Mouse (Mus musculus): ENCODE data around the gene Txnrd3.

The Txnrd3 gene

GRCm38 (mm10) chr6:89643798-89644270 lies at the start of gene Txnrd3:
Gene Txnrd3 (plus strand): TSS chr6:89643988.
- peak; percentile 90 for DNase-seq

GRCm38 (mm10) chr6:89595018-89595776 lies 48.6 kb upstream of the Txnrd3 start, which contains the start of gene Chchd6:
Gene Chchd6 (minus strand): TSS chr6:89595652.
- DNase-seq: peak; percentile 89

- DNase-seq: no peak
Measured at GRCm38 (mm10) chr6:89595777-89596146, 48.0 kb upstream of the Txnrd3 start.

DNA sequence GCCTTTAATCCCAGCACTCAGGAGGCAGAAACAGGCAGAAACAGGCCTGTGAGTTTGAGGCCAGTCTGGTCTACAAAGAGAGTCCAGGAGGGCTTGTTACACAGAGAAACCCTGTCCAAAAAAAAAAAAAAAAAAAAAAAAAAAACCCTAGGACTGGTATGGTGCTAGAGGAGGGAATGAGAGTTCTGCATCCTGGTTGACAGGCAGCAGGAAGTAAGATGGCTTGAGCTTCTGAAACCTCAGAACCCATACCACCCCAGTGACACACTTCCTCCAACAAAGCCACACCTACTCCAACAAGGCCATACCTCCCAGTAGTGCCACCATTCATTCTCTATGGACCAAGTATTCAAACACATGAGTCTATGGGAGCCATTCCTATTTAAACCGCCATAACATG lies 47.3 kb upstream of the Txnrd3 start:
- no peak for DNase-seq

DNA sequence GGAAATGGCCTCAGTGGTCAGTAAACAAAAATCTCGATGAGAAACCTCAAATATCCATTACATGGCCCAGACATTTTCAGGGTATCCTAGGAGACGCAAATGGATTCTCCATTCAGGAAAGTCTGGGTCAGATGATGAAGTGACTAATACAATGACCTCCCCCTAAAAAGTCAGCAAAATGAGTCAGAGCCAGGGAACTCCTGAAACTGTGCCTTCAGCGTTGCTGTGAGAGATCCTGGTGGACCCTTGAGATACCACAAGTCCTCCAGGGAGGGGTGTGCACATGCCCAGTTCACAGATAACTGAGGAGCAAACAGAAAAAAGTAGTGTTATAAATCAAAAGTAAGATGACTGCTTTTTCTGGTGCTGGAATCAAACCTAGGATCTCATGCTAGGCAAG lies 37.7 kb upstream of the Txnrd3 start:
- DNase-seq: no peak

DNA sequence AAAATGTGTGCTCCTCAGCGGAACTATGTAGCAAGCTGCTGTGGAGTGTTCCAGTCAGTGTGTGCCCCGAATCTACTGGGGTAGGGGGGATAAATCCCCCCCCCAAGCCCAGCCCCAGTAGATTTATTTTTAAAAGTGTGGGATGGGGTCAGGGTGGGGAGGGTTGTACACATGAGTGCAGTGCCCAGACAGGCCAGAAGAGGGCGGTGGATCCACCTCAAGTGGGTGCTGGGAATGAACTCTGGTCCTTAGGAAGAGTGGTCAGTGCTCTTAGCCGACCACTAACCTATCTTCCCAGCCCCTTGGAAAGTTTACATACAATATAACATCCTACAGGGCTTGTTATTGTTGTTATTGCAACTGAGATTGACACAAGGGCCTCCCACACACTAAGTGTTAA lies 35.8 kb upstream of the Txnrd3 start:
- peak; percentile 17 for DNase-seq

DNA sequence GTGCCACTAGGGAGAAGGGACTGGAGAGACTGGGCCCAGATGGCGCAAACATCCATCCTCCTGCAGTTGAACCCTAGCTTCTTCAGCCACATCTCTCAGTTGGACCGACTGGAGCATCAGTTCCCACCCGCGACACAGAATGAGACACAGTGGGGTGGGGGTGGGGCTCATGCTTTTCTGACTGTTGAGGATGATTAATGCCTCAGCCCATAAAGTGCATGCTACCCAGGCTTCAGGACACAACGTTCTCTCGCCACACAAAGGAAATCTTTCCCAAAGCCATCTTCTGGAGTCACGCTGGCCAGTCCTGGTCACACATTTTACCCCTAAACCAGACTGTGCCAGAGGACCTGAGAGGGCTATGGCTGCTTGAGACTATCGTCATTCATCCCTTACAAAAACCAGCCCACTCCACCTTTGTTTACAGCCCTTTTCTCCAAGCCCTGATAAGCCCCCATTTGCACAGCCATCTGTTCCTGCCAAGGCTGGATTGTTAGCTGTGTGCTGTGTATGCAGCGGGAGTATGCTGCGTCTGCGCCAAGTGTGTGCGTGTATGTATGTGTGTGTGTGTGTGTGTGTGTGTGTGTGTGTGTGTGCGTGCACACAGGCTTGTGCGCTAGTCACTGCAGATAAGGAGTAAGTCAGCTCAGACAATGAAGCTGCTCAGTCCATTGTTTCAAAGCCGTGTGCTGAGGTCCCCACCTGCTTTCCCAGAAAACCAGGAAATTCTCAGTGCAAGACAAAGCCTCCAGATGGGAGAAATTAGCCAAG lies 30.3 kb upstream of the Txnrd3 start:
- no peak for DNase-seq

DNA sequence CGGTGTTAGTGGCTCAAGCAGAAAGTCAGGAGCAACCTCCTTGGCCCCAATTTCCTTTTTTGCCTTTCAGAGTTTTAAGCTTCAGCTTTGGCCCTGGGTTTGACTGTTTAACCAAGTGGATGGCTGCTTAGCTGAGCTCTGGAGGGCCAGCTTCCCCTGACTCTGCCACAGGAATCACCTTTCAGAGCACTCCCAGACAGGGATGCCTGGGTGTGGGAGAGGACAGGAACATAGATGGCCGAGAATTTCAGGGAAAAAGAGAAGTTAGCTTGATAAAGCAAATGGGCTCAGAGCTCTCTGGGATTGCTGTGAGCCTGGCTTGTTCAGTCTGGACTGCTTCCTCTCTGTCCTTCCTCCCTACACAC lies 29.7 kb upstream of the Txnrd3 start:
- no peak for DNase-seq

GRCm38 (mm10) chr6:89614596-89615372 lies 29.0 kb upstream of the Txnrd3 start:
- no peak for DNase-seq

DNA sequence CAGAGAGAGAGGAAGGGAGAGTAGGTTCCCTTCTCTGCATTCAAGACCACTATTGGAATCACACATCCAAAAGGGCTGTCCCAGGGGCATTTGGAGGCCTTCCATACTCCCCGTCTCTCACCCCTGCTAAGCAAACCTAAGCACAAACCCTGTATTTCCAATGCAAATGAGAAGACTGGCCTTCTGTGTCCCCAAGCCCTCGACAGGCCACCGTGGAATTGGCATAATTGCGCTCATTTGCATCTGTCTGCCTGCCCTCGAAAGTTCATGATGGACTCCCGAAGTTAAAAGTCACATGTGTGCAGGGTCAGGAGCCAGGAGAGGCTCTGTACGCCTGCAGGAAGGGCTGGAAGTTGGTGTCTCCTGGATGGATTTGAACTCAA lies 28.4 kb upstream of the Txnrd3 start:
- no peak for DNase-seq

DNA sequence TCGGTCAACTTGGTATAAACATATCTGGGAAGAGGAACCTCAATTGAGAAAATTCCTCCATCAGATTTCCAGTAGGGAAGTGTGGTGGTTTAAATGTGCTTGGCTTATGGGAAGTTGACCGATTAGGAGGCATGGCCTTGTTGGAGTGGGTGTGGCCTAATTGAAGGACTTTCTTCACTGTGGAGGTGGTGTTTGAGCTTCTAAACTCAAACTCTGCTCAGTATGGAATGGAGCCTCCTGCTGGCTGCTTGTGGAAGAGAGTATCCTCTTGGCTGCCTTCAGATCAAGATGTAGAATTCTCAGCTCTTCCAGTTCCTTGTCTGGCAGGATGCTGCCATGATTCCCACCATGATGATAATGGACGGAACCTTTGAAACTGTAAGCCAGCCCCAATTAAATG lies 21.1 kb upstream of the Txnrd3 start:
- no peak for DNase-seq

DNA sequence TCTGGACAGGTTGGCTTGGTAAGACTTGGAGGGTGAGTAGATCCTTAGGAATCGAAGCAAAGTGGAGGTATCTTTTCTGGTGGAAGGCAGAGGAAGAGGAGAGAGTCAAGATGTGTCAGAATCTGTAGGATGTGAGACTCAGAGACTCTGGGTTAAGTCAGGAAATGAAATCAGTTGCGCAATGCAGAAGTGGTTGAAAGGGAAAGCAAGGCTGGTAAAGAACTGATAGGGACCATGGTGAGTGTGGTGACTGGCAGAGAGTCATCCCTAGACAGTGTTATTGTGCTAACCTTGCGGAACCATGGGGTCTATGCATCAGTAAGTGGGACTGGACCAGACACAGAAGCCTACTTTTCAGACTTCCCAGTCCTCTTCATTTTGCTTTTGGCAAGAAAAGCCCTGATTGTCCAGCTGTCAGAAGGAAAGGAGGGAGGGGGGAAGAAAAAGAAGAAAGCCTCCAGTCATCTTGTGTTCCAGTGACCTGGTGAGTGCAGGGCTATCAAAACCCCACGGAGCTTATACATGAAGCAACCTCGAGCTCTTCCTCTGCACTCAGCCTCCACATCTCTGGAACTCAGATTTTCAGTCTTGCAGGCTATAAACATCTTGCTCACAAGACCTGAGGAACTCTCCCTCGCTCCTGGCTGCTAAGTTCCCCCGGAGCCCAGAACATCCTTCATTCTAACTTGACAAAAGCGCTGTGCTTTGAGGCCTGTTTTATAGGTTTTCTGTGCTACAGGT lies 15.6 kb upstream of the Txnrd3 start:
- DNase-seq: no peak

DNA sequence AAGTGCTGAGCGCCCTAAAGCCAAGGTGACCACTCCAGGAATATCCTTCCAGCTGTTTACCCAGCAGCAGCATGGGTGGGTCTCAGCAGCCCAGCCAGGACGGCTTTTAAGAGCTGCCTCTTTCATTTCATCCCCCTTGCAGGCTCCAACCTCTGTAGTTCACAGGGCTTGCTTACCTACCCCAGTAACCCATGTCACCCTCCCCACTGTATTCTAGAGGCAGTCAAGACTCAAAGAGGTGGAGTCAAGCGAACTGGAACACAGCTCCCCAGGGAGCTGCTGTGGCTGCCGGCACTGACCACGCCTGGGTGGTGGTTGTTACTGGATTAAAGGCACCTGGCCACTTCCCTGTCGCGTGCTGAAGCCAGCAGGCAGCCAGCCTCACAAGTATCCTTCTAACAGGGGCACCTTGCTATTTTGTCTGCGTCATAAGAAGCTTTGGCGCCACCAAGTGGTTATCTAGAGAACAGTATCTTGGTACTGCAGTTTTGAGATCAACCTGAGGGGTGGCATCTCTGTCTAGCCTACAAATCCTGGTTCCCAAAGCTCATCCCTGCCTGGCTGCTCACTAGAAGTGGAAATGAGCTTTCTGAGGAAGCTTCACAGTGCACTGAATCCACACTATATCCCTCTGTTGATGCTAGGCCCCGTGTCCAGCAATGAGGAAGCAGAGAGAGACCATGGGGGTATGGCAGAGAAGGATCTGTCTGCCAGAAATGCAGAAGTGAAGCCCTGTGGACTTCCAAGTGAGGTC lies 11.8 kb upstream of the Txnrd3 start:
- DNase-seq: peak; percentile 40

DNA sequence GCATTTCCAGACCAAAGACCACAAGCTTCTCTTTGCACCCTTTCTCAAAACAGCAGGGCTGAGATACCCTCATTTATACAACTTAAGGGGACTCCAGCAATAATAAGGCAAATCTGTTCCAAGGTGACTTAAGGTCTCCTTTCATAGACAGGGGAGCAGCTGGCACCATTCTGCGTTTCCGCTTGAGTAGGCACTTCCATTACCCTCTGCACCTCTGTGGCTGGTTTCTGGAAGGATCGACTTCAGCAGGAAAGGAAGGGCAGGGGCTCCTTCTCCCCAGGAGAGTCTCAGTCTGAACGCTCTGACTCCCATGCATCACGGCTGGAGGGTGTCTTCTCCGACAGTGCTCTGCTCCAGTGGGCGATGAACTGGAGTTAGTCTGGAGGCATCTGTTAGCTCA lies 10.7 kb upstream of the Txnrd3 start:
- no peak for DNase-seq

- DNase-seq: no peak
Measured at GRCm38 (mm10) chr6:89634400-89634799, 9.4 kb upstream of the Txnrd3 start.

DNA sequence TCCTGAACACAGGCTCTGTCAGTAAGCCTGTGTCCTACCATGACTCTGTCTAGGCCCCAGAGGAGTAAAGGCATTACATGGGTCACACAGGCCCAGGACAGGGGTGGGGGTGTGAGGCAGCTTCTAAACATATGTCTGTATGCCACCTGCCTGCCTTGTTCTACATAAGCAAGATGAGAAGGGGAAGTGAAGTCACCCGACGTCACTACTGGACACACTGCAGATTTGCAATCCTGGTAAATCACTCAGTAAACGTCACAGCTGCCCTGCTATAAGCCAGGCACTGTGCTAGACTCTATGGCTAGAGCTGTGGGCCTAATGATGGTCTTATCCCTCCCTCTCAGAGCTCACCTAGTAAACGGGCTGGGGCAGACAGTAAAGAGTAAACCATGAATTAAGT lies 5.8 kb upstream of the Txnrd3 start:
- no peak for DNase-seq

- DNase-seq: peak; percentile 43
Measured at GRCm38 (mm10) chr6:89639025-89639424, 4.8 kb upstream of the Txnrd3 start.

DNA sequence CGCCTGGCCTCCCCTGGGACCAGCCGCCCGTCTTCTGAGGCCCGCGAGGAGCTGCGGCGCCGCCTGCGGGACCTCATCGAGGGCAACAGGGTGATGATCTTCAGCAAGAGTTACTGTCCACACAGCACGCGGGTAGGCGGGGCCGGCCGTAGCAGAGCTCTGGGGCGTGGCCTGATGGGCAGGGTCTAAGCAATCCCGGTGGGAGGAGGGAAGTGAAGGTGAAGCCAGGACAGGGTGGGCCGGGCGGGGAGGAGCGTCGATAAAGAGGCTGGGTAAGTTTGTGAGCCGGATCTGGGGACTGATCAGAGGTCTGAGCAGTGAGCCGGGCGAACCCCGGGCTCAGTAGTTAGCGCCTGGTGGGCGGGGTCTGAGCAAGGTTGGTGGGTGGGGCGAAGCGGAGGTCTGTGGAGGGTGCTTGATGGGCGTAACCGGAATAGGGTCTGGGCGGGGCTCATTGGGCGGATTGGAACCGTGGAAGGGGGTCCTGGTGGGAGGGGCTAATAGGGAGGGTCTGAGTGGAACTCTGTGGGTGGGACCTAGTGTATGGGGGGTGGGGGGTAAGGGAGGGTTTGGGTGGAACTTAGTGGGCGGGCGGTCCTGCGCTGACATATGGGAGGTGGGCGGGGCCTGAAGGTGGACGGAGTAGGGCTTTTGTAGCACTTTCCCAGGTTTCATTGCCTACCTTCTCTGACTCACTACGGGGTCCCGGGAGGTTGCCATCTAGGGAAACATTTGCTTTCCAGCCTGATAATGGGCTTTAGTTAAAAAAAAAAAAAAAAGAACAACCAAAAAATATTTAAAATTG lies 685 bp downstream of the Txnrd3 start:
- DNase-seq: peak; percentile 93

GRCm38 (mm10) chr6:89649897-89650296 lies 6.1 kb downstream of the Txnrd3 start:
- DNase-seq: no peak

- no peak for DNase-seq
Measured at GRCm38 (mm10) chr6:89651770-89652169, 8.0 kb downstream of the Txnrd3 start.

DNA sequence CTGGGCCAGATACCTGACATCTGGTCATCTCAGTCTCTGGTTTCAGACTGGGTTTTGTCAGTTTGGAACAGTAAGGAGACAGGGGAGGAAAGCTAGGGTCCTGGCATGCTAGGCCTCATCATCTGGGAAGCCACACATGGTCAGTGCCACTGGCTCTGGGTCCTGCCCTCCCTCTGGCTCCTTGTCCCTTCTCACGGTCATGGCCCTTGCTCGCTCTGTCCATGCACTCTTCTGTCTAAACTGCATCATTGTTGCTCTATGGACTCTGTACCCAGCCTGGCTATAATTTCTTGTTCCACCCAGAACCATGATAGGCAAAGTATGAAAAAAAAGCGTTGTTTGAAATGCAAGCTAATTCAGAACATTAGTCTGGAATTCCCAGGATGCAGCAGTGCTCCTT lies 11.2 kb downstream of the Txnrd3 start:
- DNase-seq: no peak
